Mouse (Mus musculus) natural killer cell, adult 2 months (primary cell): ENCODE measurements at regions not wholly inside any gene's neighbourhood (a gene's known extent, or its start where the extent isn't known, plus 50 kb on each side); places are given as distances from the start of the nearest gene placed in this dataset.
"Not testable (repeated sequence)": the region's sequence is repeated elsewhere in the genome, so short reads cannot be mapped to it uniquely, and the experiment has no call there.

ENCODE experiments used
- DNase-seq, 2 experiments: peaks; one replicate each; pipeline ENCODE4 v3.0.0; 2022; ENCODE audit warnings: low spot score in 2 of 2

DNA sequence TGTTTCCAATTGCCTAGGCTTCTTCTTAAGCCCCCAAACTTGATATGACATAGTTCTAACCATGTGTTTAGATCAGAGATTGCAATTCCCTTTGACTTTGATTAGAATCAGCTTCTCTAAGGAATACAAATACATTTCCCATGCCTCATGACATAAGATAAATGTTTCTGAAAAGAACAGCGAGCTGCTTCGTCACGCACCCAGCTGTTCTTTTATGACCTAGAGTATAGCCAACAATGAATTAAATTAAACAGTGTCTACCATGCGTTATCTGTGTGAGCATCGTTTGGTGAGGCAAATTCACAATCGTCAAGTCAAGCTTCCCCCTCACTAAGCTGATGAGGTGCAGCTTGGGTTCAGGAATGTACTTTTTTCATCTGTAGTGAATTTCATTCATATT is 261.8 kb upstream of the Dcbld2 start:
- no peak for DNase-seq

DNA sequence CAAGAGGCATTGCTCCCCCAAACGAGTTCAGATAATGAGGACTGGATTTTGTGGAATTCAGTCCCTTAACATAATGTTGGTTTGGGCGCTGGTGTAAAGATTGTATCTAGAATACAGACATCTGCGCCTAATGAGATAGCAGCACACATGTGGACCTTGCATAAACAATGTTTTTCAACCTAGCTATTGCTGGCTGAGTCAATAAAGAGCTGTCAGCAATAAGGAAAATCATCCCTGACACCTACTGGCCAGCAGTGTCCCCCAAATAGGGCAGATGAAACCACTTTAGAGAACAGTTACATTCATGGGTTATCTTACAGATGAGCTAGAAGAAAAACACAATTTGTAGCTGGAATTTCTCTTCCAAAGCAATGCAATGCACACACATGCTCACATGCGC is 252.7 kb upstream of the Dcbld2 start:
- no peak for DNase-seq

DNA sequence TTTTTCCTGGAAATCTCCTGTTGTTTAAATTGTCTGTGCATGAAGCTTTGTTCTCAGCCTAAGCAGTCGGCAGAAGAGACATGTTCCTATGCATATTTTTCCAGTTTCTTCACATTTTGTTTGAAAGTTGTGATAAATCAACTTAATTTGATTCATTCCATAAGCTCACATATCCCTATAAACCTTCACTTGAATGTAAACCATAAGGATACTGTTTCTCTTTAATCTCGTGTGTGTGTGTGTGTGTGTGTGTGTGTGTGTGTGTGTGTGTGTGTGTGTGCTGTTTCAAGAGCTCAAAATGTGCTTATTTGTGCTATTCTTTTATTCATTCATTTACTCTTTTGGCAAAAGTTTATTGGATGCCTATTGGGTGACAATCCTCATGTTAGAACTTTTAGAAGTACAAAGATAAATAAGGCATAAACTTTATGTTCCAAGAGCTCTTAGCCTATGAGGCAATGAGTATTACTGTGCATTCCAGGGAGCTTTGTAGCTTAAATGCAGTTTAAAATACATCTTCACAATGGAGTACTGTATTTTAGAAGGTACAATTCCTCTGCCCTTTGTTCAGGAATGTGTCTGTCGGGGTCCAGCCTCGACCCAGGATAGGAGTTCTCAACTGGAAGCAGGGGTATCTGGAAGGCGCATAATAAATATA is 229.4 kb upstream of the Dcbld2 start:
- no peak for DNase-seq

DNA sequence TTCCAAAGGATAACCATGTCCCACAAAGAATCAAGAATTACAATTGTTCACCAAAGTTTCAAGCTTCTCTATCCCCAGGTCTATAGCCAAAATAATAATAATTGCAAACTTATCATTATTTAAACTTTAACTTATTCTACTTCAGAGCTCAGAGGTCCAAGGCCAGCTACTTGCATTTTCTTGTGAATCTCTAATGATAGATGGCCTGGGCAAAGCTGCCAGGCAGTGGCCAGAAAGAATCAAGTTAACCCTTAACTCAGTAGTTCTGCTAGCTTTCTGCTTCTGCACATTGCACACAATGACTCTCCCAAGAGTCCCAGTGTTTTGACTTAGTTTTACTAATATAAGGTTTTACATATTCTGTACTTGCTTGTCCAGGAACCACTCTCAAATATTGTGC is 228.3 kb upstream of the Dcbld2 start:
- DNase-seq = not testable (repeated sequence)

DNA sequence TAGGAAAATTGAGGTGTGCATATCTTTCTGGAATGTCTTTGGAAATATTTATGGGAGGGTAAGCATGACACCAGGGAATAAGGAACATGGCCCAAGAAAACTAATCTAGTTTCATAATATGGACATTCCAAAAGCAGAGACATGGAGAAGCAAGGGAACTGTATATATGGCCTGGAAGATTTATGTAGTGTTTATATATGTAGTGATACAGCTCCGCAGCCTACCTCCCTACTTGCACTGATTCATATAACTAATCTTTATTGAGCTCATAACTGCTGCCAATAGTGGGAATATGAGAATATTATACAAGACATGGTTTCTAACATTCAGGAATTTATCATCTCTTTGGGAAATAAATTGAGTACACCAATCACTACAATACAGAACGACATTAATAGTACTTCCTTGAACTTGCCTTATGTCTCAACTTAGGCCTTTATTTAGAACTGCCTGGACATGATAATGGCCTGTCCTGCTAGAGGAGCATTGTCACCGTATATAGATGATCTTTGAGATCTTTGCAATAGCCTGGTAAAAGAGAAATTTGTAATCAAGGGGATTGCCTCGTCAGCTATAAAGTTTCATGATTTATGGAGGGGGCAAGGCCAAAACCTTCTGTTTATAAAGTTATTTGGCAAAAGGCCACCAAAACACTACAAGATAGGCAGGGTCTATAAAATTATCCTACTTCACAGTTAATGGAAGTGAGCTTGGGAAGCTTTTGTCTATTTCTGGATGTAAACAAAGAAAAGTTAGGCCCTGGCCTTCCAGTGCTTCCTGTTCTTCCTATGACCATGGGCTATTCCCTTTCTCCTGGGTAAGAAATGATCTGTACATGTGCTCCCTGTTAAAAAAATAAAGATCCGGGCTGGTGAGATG is 213.4 kb upstream of the Dcbld2 start:
- DNase-seq = no peak

DNA sequence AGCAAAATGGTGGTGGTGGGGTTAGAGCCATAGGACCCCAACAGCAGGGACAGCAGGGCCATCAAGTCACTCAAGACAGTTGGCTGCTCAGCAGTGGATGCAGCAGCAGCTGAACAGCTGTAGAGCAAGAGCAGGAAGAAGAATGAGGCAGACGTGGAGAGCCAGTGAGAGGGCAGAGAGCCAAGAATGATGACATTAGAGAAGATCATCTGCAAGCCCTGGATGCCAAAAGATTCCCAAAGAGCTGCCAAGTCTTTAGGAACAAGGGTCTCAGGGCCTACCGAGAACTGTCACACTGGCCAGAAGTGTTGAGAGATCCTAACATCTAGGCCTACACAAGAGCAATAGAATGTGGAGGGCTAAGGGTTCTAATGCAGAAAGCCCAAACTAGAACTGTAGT is 196.4 kb upstream of the Dcbld2 start:
- DNase-seq = no peak

DNA sequence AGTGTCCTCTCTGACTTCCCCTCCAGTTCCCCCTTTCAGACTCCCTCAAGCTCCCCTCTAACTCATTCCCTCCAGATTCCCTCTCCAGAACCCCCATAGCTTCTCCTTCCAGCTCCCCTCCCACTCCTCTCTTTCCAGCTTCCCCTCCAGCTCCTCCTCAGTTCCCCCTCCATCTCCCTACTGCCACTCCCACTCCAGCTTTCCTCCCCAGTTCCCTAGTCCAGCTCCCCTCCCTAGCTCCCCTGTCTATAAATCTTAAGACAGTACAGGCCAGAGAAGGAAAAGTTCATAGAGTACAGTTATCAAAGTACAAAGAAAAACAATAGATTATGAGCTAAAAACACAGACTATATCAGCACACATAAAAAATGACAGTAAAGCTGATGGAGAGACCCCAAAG is 173.6 kb upstream of the Dcbld2 start:
- no peak for DNase-seq

DNA sequence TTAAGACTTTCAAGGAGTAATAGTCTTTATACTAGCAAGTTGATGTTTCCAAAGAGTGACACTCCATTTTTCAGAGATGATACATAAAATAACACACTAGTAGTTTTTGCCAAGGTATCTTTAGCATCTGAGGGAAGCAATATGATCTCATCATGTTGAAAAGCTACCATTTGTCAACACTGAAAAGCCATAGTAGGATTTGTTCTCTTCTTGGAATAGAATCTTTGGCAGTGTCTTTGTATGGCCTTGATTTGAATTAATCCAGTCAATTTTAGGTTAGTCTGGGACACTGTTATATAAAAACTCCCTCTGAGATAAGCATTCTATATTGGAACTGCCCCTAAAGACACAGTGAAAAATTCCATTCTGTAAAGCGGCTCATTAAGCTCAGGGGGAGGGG is 171.4 kb upstream of the Dcbld2 start:
- no peak for DNase-seq

DNA sequence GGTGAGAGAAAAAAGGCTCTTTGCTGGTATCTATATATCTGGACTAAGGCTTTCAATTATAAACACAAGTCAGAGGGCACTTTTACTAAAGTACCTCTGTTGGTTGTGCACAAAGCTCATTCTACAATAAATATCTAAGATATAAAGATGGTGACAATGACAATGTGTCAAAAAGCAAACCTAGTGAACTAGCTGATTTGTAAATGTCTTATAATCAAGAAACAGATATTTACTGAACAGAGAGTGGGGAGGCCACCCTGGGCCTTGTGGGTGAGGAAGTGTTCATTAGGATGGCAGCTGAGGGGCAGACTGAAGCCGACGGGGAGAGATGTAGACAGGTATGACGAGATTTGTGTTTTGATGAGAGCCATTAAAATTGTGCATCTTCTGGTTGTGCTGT is 132.0 kb upstream of the Dcbld2 start:
- no peak for DNase-seq

DNA sequence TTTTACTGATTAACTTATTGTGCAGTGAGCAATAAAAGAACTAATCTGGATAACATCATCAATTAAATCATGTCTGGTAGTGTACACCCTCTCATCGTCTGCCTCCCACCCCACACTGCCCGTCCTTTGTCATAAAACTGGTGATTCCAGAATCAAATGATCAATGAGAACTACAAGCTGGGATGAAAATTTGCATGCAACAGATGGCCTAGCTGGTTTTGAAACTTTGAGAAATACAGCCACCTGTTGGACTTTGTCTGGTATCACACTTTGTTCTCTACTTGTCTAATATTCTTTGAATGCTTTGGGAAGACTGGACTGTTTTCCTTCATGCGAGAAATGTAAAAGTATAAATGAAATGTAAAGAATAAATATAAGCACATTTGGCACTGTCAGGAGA is 126.8 kb upstream of the Dcbld2 start:
- DNase-seq = no peak

DNA sequence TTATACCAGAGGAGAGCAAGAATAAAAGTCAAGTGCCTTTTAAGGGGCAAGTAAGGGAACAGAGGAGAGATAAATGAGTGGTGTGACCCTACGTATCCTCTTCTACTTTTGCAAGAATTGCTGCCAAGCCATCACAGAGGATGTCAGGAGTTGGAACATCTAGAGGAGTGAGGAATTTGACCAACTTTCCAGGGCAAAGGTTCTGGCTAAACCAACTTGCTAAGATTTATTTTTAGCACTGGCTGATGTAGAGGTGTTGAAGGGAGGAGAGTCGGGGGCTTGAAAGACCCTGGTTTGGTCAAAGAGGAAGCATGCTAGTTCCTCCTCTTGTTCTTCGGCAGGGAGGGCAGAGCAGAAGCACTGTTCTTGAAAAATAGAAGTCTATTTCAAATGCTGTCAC is 113.8 kb upstream of the Dcbld2 start:
- no peak for DNase-seq

DNA sequence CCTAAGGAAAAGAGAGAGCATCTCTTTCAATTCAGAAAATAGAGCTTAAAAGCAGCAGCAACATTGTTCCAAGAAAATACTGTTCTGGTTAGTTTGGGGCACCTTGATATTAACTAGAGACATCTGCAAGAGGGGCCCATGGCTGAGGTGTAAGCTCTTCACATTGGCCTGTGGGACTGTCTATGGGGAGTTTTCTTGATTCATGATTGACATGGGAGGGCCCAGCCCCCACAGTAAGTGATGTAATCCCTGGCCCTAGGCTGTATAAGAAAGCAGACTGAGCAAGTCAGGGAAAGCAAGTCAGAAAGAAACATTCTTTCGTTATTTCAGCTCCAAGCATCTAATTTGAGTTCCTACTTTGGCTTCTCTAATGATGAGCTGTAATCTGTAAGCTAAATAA is 113.1 kb upstream of the Dcbld2 start:
- no peak for DNase-seq

DNA sequence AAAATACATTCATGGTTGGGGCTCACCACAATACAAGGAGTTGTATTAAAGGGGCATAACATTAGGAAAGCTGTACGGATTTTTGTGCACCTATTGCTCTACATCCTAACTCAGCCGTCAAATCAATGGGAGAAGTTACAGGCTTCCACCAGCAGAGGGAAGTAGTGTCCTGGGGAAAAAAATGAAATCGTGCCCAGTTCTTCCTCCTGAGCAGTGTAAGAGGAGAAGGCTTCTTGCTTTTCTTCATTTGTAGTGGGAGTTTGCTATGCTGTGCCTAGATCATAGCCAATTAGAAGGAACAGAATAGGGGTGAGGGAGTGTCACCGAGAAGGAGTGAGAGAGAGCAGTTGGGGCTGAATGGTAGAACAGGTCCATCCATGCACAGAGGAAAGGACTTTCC is 108.7 kb upstream of the Dcbld2 start:
- DNase-seq = peak in 1 of 2 experiments; percentile 3

DNA sequence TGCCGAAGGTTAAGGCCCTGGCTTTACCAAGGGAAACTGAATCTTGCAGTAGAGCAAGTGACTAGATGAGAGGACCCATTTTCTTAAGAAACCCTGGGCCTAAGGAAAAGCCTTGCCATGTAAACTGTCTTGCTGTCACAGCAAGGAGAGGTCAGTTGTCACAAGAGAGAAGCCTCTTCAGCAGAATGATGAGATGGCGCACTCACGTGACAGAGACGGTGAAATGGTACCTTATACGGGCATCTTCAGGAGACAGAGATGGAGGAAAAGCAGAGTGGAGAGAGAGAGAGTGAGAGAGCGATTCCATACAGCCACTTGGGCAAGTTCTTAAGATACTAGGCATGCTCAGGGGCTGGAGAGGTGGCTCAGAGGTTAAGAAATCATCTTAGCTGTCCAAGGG is 108.1 kb upstream of the Dcbld2 start:
- DNase-seq = no peak

DNA sequence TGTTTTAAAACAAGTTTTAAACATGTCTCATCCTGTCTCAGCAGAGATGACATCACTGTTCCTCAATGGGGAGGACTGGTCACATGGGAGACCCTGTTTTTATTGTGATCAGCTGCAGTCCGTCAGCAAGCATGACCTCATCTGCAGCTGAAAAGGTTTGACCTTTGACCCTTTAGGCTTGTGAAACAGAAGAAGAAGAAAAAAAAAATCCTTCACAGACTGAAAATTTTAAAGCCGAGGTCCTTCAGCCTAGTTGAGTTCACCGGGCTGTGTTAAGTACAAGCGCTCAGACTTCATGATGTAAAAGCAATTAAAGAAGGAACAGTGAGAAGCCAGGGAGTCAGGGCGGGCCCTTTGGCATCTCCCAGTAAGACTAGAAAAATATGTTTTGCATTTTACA is 104.7 kb upstream of the Dcbld2 start:
- DNase-seq = no peak

DNA sequence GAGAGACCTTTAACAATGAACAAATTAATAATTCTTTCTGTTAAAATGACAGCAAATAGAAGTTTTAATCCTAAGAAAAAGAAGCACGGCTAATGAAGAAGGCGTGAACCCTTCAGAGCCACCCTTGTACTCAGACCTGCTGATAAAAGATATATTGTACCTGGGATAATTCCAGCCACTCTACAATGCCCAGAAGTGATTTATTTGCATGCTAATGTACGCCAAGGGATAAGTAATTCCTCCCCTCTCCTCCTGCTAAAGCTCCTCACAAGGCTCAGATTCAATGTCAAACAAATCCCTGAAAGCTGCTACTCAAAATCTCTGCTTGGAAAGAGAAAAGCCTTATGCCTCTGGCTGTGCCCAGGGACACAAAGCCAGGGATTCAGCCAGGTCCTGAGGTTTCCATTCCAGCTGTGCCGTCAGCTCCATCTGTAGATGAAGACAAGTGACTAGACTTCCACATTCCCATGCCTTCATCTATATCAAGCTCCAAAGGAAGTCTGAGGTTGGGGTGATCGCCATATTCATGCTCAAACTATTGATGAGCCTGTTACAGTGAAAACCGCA is 91.3 kb upstream of the Dcbld2 start:
- DNase-seq = no peak

DNA sequence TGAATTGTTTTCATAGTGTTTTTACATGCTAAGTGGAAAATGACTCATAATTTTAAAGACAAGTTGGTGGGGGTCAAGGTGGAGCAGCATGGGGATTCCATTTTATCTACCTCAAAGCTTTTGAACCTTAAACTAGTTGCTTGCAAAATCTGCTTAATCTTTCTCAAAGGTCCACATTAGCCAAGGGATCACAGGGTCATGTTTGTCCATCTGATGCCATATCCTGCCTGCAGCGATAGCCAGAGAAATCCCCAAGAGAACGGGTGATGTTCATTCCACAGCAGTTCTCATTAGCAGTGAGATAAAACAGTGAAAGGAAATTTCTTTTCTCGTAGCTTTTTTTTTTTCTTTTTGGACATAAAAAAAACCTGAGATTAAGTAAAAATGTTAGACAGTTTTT is 77.2 kb upstream of the Dcbld2 start:
- DNase-seq = no peak

DNA sequence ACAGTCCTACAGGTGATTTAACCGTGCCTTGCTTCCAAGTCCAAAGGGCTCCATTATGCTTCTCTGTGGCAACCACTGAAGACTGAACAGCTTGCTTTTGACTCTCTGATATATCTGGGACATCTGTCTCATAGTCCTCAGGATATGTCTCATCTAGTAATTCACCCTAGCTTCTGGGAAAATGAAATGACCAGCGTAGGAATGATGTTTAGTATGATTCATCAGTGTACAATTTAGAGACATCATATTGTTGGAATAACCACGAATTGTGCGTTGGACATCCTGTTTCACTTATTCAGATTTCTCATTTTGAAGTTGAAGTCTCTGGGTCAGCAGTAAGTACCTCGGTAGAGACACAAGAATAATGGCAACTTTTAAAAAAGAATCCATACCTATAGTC is 64.3 kb upstream of the Dcbld2 start:
- DNase-seq = no peak

DNA sequence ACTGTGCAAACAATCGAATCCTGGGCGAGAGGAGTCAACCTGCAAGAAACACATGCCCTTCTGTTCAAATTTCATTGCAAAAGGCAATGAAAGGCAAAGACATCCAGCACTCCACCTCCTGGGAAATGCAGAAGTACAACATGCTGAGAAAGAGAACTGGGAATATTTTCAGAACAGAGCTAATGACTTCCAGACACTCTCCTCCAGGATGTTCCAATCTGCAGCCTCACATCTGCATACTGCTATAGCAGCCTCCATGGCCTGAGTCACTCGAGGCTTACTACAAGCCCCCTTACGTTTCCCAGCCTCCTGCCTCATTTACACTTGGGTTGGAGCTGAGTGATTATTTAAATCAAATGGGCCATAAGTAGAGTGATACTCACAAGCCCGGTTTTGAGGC is 58.9 kb upstream of the Dcbld2 start:
- DNase-seq = no peak

DNA sequence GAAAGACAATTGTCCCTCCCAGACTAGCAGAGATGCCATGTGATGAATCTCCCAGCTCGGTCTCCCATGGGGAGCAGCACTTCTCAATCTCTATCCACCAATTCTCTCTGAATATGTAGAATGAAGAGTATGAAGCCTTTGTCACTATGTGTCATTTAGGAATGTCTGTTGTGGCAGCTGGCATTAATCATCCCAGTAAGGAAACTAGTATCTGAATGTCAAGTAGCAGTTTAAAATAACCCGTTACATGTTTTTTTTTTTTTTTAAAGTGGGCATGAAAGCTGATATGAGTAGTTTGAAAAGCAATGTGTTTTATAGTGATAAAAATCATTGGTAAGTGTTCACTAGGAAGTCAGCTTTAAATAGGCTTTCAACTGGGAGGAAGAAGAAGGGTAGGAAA is 58.4 kb upstream of the Dcbld2 start:
- DNase-seq = no peak

DNA sequence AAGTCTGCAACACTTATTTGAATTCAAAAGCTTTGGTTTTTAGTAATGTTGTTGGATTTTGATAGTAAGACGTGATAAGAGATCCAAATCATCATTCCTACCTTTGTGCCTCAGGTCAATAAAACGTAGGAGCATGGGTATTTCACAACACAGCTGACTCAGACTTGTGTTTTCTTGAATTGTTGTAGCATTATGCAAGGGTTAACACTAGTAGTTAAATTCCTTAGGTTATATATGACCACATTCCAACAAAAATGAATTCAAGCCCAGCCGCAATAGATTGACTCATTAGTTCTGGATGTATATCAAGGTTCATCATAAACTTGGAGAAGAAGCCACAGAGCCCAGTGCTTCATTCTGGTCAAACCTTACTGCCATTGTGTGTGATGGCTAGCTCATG is 56.1 kb upstream of the Dcbld2 start:
- DNase-seq = no peak

DNA sequence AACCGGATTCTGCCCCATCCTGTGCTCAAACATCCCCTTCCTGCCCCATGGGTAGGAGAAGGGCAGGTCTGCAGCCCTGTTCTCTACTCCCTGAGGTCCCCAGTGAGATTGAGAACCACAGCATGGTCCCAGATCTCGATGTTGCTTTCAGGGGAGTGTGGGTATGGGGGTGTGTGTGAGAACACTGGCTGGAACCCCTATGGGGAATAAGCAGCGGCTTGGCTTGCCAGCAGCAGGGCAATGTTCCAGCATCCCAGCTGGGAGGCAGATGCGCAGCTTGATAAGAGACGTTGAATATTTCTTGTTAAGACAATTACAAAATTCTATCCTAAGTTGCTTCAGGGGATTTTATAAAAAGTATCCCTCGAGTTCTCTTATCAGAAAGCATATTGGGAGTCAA is 53.7 kb upstream of the Dcbld2 start:
- DNase-seq = no peak
